Mouse (Mus musculus): ENCODE results near the gene Zdhhc19.

Gene Zdhhc19

GRCm38 (mm10) chr16:32551346-32551747 is 55.3 kb downstream of the Zdhhc19 start:
- DNase-seq (ENCODE audit: low spot score in 2 of 2) = no peak

DNA sequence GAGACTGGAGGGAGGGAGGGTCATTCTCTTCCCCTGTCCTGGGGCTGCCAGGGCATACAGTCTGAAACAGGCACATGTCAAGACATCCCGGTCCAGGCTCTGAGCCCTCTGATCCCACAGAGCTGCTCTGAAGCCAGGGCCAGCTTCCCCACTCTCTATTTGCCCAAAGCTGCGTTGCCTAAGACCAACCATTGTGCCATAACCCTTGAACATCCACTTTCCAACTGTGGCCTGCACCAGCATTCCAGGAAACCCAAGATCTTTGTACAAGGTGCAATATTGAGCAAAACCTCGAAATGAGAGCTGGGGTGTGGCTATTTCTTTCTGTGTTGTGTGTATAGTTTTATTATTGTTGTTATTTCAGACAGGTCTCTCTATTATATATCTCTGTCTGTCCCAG is 59.5 kb downstream of the Zdhhc19 start:
- no peak for DNase-seq (ENCODE audit: low spot score in 2 of 2)

- no peak for DNase-seq (ENCODE audit: low spot score in 2 of 2)
Measured at GRCm38 (mm10) chr16:32559493-32559892, 63.4 kb downstream of the Zdhhc19 start.

GRCm38 (mm10) chr16:32563056-32563793 is 67.2 kb downstream of the Zdhhc19 start:
- DNase-seq (ENCODE audit: low spot score in 2 of 2) = no peak

- DNase-seq (ENCODE audit: low spot score in 2 of 2) = no peak
Measured at GRCm38 (mm10) chr16:32567282-32567681, 71.2 kb downstream of the Zdhhc19 start.

DNA sequence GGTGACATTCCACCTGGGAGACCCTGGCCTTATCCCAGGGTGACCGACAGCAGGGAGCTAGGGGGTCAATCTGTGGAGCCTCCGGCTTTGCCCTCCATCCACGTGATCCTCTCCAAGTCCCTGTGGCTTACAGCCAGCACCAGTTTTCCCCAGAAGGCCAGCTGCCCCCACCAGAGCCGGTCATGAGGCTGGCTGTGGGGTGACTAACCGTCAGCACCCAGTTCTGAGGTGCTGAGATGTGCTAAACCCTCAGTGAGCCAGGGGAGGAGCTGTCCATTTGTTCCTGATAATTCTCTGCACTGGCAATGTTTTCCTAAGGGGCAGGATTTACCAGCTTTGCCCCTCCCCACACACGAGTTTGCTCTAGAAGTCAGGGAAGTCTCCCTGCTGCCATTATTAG is 72.3 kb downstream of the Zdhhc19 start:
- no peak for DNase-seq (ENCODE audit: low spot score in 2 of 2)

- DNase-seq (ENCODE audit: low spot score in 2 of 2) = no peak
Measured at GRCm38 (mm10) chr16:32570042-32570441, 74.0 kb downstream of the Zdhhc19 start.

DNA sequence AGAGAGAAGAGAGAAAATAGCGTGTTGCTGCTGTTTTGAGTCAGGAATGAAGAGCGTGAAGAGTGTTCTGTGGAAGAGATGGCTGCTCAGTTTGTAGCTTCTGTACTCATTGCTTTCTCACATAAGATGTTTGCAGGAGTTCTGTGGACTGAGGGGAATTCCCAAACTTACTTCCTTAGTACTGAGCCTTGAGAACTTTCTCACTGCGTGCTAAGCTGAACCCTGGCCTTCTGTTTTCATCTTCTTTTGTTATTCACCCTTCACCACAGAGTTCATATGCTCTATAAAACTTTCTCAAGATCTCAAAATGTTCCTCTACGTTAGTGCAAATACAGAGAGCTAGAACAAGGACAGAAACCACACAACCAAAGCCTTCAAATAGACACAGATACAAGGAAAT is 76.5 kb downstream of the Zdhhc19 start:
- no peak for DNase-seq (ENCODE audit: low spot score in 2 of 2)

DNA sequence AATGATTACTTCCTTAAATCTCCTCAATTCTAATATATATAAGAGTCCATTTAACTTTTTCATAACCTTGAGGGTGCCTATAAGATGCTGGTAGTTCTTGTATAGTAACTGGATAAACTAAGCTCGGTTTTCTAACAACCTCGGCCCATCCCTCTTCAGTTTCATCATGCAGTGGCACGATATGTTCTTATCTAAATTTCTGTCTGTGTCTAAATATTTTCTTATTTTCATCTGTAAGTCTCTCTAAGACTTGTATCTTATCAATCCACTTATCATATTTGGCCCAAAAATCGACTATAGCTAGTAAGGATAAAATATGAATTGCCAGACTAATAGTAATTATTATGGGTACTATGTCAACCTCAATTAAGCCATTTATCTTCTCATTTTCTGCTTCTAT is 90.4 kb downstream of the Zdhhc19 start:
- DNase-seq (ENCODE audit: low spot score in 2 of 2) = no peak

DNA sequence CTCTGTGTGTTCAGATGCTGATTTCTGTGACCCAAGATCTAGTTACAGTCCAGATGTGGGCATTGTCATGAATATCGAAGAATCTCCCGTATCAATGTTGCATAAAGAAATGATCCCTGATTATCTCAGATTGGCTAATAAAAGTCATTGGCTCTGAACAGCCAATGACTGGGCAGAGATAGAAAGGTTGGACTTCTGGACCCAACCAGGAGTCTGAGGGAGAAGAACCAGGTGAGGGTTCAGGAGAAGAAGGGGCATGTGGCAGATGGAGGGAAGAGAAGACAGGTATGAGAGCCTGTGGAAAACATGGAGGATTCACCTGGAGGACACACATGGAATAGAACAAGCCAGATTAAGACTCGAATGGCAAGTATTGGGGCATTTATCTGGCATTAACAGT is 92.5 kb downstream of the Zdhhc19 start:
- DNase-seq (ENCODE audit: low spot score in 2 of 2) = no peak

- DNase-seq (ENCODE audit: low spot score in 2 of 2) = no peak
Measured at GRCm38 (mm10) chr16:32591521-32591920, 95.5 kb downstream of the Zdhhc19 start.

DNA sequence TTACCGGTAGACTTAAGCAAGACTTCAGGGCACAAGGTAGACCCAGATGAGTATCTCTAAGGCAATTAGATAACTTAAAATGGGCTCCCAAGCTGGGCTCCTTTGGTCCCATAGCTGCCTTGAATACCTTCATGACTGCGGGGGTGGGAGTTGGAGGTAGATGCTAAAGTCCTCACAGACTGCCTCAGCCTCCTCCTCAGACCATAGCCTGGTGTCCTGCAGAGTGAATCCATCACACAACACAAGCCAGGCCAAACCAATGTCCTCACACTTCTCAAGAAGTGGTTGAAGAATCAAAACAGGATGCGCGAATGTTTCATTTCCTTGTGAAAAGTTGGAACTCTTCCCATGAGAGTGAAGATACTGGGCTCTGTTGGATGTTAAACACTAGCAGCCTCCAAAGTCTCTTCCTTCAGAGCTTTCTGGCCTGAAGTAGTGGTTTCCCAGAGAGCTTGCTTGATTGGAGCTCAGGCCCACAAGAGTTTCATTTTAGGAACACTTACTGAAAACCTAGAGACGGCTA is 97.3 kb downstream of the Zdhhc19 start:
- DNase-seq (ENCODE audit: low spot score in 2 of 2) = no peak

DNA sequence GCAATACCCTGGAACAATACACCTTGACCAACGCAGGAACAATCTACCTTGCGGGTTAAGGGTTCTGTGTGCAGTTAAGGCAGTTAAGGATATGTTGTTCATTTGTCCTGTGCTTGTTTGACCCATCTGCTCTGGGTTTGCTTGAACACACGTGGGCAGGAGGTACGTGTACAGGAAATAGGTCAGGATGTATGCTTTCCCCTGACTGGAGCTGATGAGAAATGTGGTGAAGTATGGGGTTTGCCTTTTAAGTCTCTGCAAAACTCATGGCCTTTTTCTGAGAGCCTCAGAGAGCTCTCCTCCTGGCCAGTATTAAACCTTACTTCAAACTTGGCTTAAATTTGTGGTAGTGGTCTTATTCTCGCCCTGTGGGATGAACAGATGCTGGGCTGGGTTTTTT is 97.9 kb downstream of the Zdhhc19 start:
- DNase-seq (ENCODE audit: low spot score in 2 of 2) = no peak

DNA sequence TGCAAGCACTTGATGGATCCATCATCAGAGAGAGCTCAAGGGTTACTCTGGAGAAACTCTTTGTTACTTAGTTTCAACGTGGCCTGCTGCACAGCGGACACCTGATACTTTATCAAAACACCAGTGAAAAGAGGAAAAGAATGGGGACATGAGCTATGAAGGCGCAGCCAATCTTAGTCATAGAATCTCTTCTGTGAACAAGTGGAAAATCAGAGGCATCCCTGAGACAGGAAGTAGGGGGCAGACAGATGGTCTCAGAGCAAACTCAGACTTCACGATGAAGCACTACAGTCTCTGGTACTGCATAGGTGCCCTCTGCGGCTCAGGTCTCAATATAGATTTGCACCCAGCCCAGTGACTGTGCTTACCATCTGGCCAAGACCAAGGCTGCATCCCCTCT is 98.6 kb downstream of the Zdhhc19 start:
- DNase-seq (ENCODE audit: low spot score in 2 of 2) = no peak

DNA sequence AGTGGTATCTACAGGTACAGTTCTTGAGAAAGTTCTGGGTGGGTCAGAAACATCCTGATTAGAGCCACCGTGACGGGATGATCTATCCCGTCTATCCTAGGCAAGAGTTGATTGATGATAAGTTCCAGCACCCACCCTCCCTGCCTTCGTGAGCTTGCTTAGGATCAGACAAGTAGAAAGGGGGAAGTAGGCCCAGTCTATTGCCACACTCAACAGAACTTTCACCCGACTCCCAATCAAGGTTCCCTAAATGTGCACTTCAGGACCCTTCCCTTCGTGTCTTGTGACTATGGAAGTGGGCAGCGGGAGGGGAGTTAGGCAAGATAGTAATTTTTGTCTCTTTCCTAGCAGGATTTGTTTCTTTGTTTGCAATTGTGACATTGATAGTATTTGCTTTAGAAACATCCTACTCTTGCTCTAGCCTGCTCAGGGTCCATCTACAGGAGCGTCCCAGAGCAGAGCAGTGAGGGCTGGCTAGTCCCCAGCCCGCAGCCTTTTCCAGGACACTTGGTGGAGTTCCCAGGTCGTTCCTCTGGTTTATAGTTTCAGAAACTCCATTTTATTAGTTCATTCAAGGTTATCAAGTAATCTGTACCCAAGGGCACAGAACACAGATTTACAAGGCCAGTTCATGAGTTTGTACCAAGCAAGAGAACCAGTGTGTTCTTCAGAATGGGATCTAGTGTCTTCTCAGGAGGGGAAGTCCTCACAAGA is 99.2 kb downstream of the Zdhhc19 start:
- DNase-seq (ENCODE audit: low spot score in 2 of 2) = no peak

- DNase-seq (ENCODE audit: low spot score in 2 of 2) = no peak
Measured at GRCm38 (mm10) chr16:32597909-32598381, 101.9 kb downstream of the Zdhhc19 start.

DNA sequence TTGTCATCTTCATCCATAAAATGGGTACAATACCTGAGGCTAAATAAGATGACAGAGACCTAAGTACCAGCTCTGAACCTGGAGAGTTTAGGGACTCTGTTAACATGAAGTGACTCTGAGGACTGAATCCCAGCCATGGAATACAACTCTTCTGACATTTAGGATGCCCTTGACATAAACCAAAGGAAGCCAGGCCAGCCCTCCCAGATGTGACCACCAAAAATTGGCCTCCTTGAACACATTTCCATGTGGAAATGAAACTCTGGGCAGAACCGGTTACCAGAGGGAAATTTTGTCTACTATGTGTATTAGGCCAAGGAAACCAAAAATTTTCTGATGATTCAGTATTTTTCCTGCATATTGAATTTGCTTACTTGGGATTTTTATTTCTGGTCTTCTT is 103.1 kb downstream of the Zdhhc19 start:
- DNase-seq (ENCODE audit: low spot score in 2 of 2) = no peak

DNA sequence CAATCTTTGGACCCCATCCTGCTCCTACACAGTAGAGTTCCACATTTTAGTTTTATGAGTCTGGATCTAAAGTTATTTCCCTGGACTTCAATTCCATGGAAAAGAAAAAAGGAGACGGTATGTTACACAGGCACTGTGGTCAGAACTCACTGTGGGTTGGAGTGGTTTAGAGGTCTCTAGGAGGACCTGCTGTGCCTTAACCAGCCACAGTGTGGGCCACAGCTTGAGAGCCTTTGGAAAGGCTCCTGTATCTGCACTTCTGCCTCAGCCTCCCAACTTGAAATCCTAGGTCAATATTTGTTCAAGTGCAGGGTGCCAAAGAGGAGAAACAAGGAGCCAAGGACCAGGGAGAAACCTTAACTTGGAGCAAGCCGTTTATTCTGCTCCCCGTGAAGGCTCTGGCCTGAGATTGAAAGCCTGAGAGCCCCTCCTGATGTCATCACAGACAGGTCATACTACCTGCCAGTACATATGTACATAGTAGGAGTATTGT is 106.2 kb downstream of the Zdhhc19 start:
- DNase-seq (ENCODE audit: low spot score in 2 of 2) = no peak

- DNase-seq (ENCODE audit: low spot score in 2 of 2) = no peak
Measured at GRCm38 (mm10) chr16:32607562-32608343, 111.7 kb downstream of the Zdhhc19 start.

GRCm38 (mm10) chr16:32608344-32608711 is 112.3 kb downstream of the Zdhhc19 start:
- no peak for DNase-seq (ENCODE audit: low spot score in 2 of 2)

- DNase-seq (ENCODE audit: low spot score in 2 of 2) = peak; percentile 95 to 96
Measured at GRCm38 (mm10) chr16:32608712-32609400, 112.8 kb downstream of the Zdhhc19 start, which contains the start of gene Tfrc. Gene Tfrc (plus strand): TSS chr16:32608920.
